Mouse (Mus musculus) G1E (cell line): ENCODE measurements around the gene Lbh. TPM values are rescaled to one million over a fixed set of nuclear protein-coding genes. Genes with fewer than 3 reads are reported as not detected.

Experiments used
- ATAC-seq: 2 replicates; pipeline ENCODE4 v1.8.0; 2016; ENCODE audit warnings: mild to moderate bottlenecking; ENCODE audit not compliant: insufficient number of reproducible peaks, poor library complexity, low FRiP score, severe bottlenecking; ENCODE audit errors: extremely low read depth
- DNase-seq: peaks from one replicate; pipeline ENCODE4 v3.0.0; 2012; ENCODE audit warnings: low spot score
- H3K27me3 ChIP-seq: 2 replicates; pipeline ENCODE4 v1.6.1; 2012; ENCODE audit warnings: mild to moderate bottlenecking, low read length, inconsistent platforms; ENCODE audit not compliant: insufficient read depth
- H3K36me3 ChIP-seq: replicated peaks from 2 replicates; pipeline ENCODE3; 2012; ENCODE audit warnings: mild to moderate bottlenecking, inconsistent platforms
- H3K4me1 ChIP-seq: 2 replicates; pipeline ENCODE4 v1.6.1; 2012; ENCODE audit warnings: low read depth, low read length, inconsistent platforms, mixed read lengths; ENCODE audit not compliant: insufficient read depth
- H3K4me3 ChIP-seq: 2 replicates; pipeline ENCODE4 v1.5.1; 2012; ENCODE audit warnings: low read depth, mild to moderate bottlenecking, inconsistent platforms, low read length, moderate library complexity, mixed read lengths
- H3K9me3 ChIP-seq: replicated peaks from 2 replicates; pipeline ENCODE4 v1.6.1; 2012; ENCODE audit warnings: inconsistent platforms
- CTCF ChIP-seq: IDR thresholded peaks from 2 replicates; pipeline ENCODE4 v1.5.1; 2012; ENCODE audit warnings: low read depth, low read length, inconsistent platforms, mixed read lengths
- GATA1 ChIP-seq: IDR thresholded peaks from 2 replicates; pipeline ENCODE4 v1.6.1; 2012; ENCODE audit warnings: borderline replicate concordance, low read length, inconsistent platforms, mixed read lengths
- GATA2 ChIP-seq: IDR thresholded peaks from 2 replicates; pipeline ENCODE4 v1.6.1; 2012; ENCODE audit warnings: low read depth, low read length, inconsistent platforms, borderline replicate concordance
- POLR2AphosphoS5 ChIP-seq: IDR thresholded peaks from 2 replicates; pipeline ENCODE4 v1.6.1; 2012; ENCODE audit warnings: low read depth, low read length, inconsistent platforms; ENCODE audit not compliant: insufficient replicate concordance
- TAL1 ChIP-seq: conservative IDR thresholded peaks from 2 replicates; pipeline ENCODE4 v1.6.1; 2012; ENCODE audit warnings: low read depth, low read length, inconsistent platforms, mixed read lengths
- polyA plus RNA-seq: library from polyadenylated mRNA; stranded (reverse); fragments of >175 nt; gene quantifications from 2 replicates; pipeline ENCODE4 v1.2.3, GENCODE M21; 2012
- total RNA-seq, 2 experiments: library from RNA; stranded (forward) in 1 of 2; stranded (reverse) in 1 of 2; fragments of 200-1000 nt in 1 of 2; fragments of >200 nt in 1 of 2; fragmentation: Nextera tagmentation in 1 of 2; gene quantifications; 2 replicates each; pipeline ENCODE4 v1.2.3; 2014 to 2017

The Lbh gene
- total and polyA plus RNA-seq, 3 experiments: 0.02 to 8.0 (median 0.05) TPM

DNA sequence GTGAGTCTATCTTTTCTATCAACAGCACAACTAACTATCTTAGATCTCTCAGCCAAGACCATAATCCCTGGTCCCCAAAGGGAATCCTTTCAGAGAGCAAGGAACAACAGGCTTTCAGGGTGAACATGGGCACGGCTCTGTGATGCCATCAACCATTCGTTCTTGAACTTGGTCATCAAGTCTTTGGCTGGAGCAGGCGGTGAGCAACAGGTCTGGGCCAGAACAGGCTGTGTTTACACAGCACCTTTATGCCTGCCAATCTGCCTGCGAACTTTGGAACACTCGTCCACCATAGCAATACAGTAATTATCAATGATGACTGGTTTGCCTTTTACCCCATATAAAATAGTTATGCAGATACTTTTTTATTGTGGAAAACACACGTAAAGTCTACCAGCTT lies 38.9 kb downstream of the Lbh start:
- no peaks in the 10 kb centered on the region for H3K9me3 ChIP-seq
- ATAC-seq: no peak
- no peaks in the 10 kb centered on the region for H3K36me3 ChIP-seq
- no peak overlapping the region for H3K4me3 ChIP-seq
- TF ChIP-seq CTCF (no peak), POLR2AphosphoS5 (no peak), GATA2 (no peak), TAL1 (no peak), GATA1 (no peak)
- H3K4me1 ChIP-seq: no peaks in the 10 kb centered on the region
- no peak for DNase-seq
- H3K27me3 ChIP-seq: no peaks in the 10 kb centered on the region

DNA sequence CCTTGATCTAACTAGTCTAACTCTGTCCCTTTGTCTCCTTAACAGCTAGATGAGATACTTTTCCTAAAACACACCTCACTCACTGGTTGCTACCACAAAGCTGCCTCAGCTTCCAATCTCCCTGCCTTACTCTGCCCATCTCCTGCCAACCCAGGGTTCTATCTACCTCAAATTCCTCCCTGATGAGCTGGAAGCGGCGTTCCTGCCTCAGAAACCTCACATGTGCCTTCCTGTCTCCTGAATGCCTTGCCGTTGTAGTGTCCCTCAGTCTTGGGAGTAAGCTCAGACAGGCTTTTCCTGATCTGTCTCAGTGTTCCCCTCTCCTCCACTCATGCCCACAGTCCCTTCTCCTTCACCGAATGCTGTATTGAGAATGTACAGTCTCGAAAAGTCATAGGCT lies 40.8 kb downstream of the Lbh start:
- H3K36me3 ChIP-seq: no peaks in the 10 kb centered on the region
- ATAC-seq (no peak), DNase-seq (no peak)
- no peaks in the 10 kb centered on the region for H3K9me3 ChIP-seq
- H3K4me1 ChIP-seq: no peaks in the 10 kb centered on the region
- no peaks in the 10 kb centered on the region for H3K27me3 ChIP-seq
- no peak for TF ChIP-seq TAL1
- no peak for TF ChIP-seq CTCF
- TF ChIP-seq GATA2: no peak
- no peak for TF ChIP-seq POLR2AphosphoS5
- no peak for TF ChIP-seq GATA1
- no peak overlapping the region for H3K4me3 ChIP-seq

DNA sequence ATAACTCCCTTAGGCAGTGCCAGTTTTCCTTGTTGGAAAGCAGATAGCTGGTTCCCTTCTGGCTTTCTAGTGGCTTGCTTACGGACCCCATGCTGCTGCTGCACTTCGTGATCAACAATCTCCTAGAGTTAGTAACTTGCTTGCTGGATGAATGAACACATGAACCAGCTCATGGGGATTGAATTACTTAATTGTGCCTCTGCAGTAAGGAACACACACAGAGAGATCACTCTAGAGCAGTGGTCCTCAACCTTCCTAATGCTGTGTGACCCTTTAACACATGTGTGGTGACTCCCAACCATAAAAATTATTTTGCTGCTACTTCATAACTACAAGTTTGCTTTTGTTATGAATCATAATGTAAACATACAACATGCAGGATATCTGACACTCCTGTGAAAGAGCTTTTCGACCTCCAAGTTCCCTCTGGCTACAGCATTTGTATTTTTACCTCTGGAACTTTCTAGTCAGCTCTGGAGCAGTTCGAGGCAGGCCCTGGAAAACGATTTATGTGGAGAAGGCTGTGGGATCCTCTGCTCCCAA lies 41.5 kb downstream of the Lbh start:
- no peak for ATAC-seq
- Histone ChIP-seq H3K4me3 (no peak overlapping the region), H3K9me3 (no peaks in the 10 kb centered on the region), H3K27me3 (no peaks in the 10 kb centered on the region), H3K4me1 (no peaks in the 10 kb centered on the region), H3K36me3 (no peaks in the 10 kb centered on the region)
- DNase-seq: no peak
- TF ChIP-seq GATA2 (no peak), POLR2AphosphoS5 (no peak)

DNA sequence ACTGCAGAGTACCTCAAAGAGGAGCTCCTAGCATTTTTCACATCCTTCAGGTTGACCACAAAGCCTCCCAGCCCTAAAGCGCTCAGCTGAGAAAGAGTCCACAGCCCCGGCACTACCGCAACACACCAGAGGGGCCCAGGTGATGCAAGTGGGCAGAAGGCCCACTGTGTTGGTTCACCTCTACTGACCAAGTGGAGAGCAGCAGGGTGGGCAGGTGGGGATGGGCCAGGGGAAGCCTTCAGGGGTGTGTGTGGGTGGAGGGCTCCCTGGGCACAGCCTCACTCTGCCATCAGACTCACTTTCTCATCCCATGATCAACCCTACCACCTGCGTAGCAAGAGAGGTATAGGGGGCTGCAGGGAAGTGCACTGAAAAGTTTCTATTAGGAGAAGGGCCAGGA lies 42.1 kb downstream of the Lbh start:
- ATAC-seq (no peak), DNase-seq (no peak)
- TF ChIP-seq GATA1 (no peak), GATA2 (no peak), CTCF (no peak), TAL1 (no peak), POLR2AphosphoS5 (no peak)
- Histone ChIP-seq H3K4me1 (no peaks in the 10 kb centered on the region), H3K4me3 (no peak overlapping the region), H3K27me3 (no peaks in the 10 kb centered on the region), H3K9me3 (no peaks in the 10 kb centered on the region), H3K36me3 (no peaks in the 10 kb centered on the region)

DNA sequence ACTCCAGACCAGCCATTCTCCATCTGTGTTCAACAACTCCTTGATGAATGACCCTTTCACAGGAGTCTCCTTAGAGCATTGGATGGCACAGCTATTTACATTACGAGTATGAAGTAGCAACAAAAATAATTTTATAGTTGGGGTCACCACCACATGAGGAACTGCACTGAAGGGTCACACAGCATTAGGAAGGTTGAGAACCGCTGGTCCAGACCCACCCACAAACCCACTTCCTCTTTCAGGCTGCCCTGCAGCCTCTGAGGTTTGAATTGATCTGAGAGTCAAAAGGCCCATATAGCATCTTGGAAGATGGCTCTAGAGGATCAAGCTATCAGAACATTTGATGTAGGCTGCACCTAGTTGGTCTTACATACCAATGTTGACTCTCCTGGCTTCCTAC lies 42.8 kb downstream of the Lbh start:
- no peak for DNase-seq
- ATAC-seq: no peak
- Histone ChIP-seq H3K27me3 (no peaks in the 10 kb centered on the region), H3K9me3 (no peaks in the 10 kb centered on the region), H3K36me3 (no peaks in the 10 kb centered on the region), H3K4me1 (no peaks in the 10 kb centered on the region), H3K4me3 (no peak overlapping the region)
- no peak for TF ChIP-seq POLR2AphosphoS5
- TF ChIP-seq TAL1: no peak
- TF ChIP-seq GATA1: no peak
- no peak for TF ChIP-seq GATA2

DNA sequence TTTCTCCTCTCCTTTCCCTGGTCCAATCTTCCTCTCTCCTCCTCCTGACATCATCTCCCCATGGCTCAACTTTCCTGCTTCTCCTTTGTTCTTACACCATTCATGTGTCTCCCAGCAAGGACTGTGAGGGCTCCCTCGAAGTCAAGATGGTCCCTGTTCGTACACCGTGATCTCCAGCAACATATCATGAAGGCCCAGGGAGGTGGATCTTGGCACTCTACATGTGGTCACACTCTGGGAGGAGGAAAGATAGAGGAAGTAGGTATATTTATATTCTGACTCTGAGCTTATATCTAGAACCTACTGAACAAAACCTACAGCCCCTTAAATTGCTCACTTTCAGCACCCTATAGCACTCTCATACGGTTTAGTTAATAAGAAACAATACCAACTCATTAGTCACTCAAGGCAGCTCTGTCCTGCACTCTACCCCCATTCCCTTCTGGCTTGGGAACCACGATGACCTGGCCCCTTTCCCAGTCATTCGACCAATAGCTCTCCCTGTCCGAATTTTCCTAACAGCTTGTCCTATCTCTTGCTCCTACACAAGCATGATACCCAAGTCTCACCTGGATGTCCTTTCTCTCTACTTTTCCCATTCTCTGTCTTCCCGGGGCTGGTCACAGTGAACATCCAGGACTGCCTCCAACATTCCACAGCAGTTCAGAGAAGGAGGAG lies 44.0 kb downstream of the Lbh start:
- no peak for ATAC-seq
- DNase-seq: no peak
- Histone ChIP-seq H3K4me3 (no peak overlapping the region), H3K9me3 (no peaks in the 10 kb centered on the region), H3K36me3 (no peaks in the 10 kb centered on the region), H3K4me1 (no peaks in the 10 kb centered on the region), H3K27me3 (no peaks in the 10 kb centered on the region)
- TF ChIP-seq TAL1 (no peak), GATA2 (no peak), CTCF (no peak), GATA1 (no peak), POLR2AphosphoS5 (no peak)

DNA sequence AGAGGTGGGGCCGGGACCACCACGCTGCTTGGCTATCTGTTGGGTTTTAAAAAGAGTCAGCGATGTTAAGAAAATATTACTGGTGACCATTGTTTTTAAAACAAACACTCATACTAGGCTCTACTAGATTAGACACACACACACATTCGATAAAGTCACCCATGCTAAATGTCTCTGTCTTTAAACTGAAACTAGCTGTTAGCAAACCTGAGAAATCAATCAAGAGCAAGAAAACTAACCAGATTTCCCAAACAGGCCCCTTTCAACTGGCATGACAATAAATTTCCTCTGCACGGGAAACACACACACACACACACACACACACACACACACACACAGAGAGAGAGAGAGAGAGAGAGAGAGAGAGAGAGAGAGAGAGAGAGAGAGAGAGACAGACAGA lies 47.6 kb downstream of the Lbh start:
- ATAC-seq (no peak), DNase-seq (no peak)
- no peak for TF ChIP-seq CTCF
- TF ChIP-seq TAL1: no peak
- no peak for TF ChIP-seq POLR2AphosphoS5
- no peak for TF ChIP-seq GATA1
- no peak for TF ChIP-seq GATA2
- Histone ChIP-seq H3K36me3 (no peaks in the 10 kb centered on the region), H3K4me1 (no peaks in the 10 kb centered on the region), H3K9me3 (no peaks in the 10 kb centered on the region), H3K27me3 (no peaks in the 10 kb centered on the region), H3K4me3 (no peak overlapping the region)
